Mouse (Mus musculus): ENCODE data around the gene Smg1. TPM values are rescaled to one million over a fixed set of nuclear protein-coding genes. Genes with fewer than 3 reads are reported as not detected.

Smg1 gene
- polyA plus RNA-seq, 1 experiment from 2014 or later = 17.0 TPM

- Histone ChIP-seq H3K4me3 (peak within 1 kb of the TSS; percentile 83), H3K4me1 (replicated peaks) (peaks cover 51% of the 10 kb centered on the region), H3K9ac (peak within 1 kb of the TSS; percentile 94), H3K27ac (replicated peaks) (peak within 1 kb of the TSS; percentile 87), H3K36me3 (peaks cover 70% of the 10 kb centered on the region), H3K27me3 (no peaks in the 10 kb centered on the region), H3K4me2 (peak within 1 kb of the TSS; percentile 99), H3K9me3 (no peaks in the 10 kb centered on the region)
- ATAC-seq (ENCODE audit: low read depth) = peak; percentile 80
- under 1% methylated on average over 40 of the region's 40 CpGs for WGBS
Observed at GRCm38 (mm10) chr7:118115877-118116568, 127.4 kb downstream of the Smg1 start, which contains the start of gene Rps15a. Rps15a (minus strand) TSS chr7:118116188.

DNA sequence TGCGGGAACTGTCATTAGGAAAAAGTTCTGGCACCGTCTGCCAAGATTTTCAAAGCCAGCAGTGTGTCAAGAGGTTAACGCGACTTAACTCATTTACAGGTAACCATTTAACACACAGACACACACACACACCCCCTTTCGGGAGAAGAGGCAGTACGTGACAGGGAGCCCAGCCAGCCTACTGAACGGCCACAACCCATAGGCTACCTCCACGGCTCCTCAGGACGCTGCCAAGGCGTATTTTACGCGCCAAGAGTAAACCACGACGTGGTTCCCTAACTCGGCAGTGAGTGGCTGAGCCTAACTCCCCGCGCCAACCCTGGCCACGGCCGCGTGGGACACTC is 128.0 kb downstream of the Smg1 start:
- H3K9me3 ChIP-seq = no peaks in the 10 kb centered on the region
- peaks cover 70% of the 10 kb centered on the region for H3K36me3 ChIP-seq
- no peaks in the 10 kb centered on the region for H3K27me3 ChIP-seq
- peak overlapping the region; percentile 83 for H3K4me3 ChIP-seq
- H3K27ac ChIP-seq (replicated peaks) = peak overlapping the region; percentile 84
- WGBS = under 1% methylated on average over 20 of the region's 20 CpGs
- ATAC-seq (ENCODE audit: low read depth) = peak; percentile 58
- peak overlapping the region; percentile 94 for H3K9ac ChIP-seq
- peak overlapping the region; percentile 99 for H3K4me2 ChIP-seq
- H3K4me1 ChIP-seq (replicated peaks) = peaks cover 56% of the 10 kb centered on the region

- 70% methylated on average over 5 of the region's 5 CpGs for WGBS
- H3K27ac ChIP-seq (replicated peaks) = no peak overlapping the region
- H3K4me1 ChIP-seq (replicated peaks) = peaks cover 61% of the 10 kb centered on the region
- H3K4me2 ChIP-seq = peak overlapping the region; percentile 99
- no peaks in the 10 kb centered on the region for H3K9me3 ChIP-seq
- H3K27me3 ChIP-seq = no peaks in the 10 kb centered on the region
- ATAC-seq (ENCODE audit: low read depth) = no peak
- peaks cover 70% of the 10 kb centered on the region for H3K36me3 ChIP-seq
- H3K4me3 ChIP-seq = peak overlapping the region; percentile 83
- H3K9ac ChIP-seq = peak overlapping the region; percentile 94
Observed at GRCm38 (mm10) chr7:118113541-118114297, 129.8 kb downstream of the Smg1 start.

GRCm38 (mm10) chr7:118111128-118111527 is 132.3 kb downstream of the Smg1 start:
- 84% methylated on average over 3 of the region's 3 CpGs for WGBS
- ATAC-seq (ENCODE audit: low read depth) = no peak
- peaks cover 53% of the 10 kb centered on the region for H3K4me1 ChIP-seq (replicated peaks)

GRCm38 (mm10) chr7:118107671-118108070 is 135.8 kb downstream of the Smg1 start:
- no peaks in the 10 kb centered on the region for H3K9me3 ChIP-seq
- H3K4me2 ChIP-seq = no peak overlapping the region
- H3K36me3 ChIP-seq = peaks cover 84% of the 10 kb centered on the region
- ATAC-seq (ENCODE audit: low read depth) = no peak
- no peak overlapping the region for H3K4me3 ChIP-seq
- H3K27me3 ChIP-seq = no peaks in the 10 kb centered on the region
- peaks cover 26% of the 10 kb centered on the region for H3K4me1 ChIP-seq (replicated peaks)
- 60% methylated on average over 1 of the region's 1 CpGs for WGBS
- no peak overlapping the region for H3K27ac ChIP-seq (replicated peaks)
- no peak overlapping the region for H3K9ac ChIP-seq

More at GRCm38 (mm10) chr7:118111128-118111527, 132.3 kb downstream of the Smg1 start:
- Histone ChIP-seq H3K27ac (replicated peaks) (no peak overlapping the region), H3K9ac (no peak overlapping the region), H3K36me3 (peaks cover 86% of the 10 kb centered on the region), H3K4me2 (peak overlapping the region; percentile 99), H3K9me3 (no peaks in the 10 kb centered on the region), H3K4me3 (peak overlapping the region; percentile 2; the same call in 1 of the 2 replicates), H3K27me3 (no peaks in the 10 kb centered on the region)

- peaks cover 53% of the 10 kb centered on the region for H3K36me3 ChIP-seq
- H3K4me2 ChIP-seq = no peak overlapping the region
- 79% methylated on average over 5 of the region's 5 CpGs for WGBS
- no peak overlapping the region for H3K4me3 ChIP-seq
- H3K9me3 ChIP-seq = no peaks in the 10 kb centered on the region
- no peaks in the 10 kb centered on the region for H3K27me3 ChIP-seq
- ATAC-seq (ENCODE audit: low read depth) = no peak
- no peak overlapping the region for H3K27ac ChIP-seq (replicated peaks)
- H3K9ac ChIP-seq = no peak overlapping the region
- no peaks in the 10 kb centered on the region for H3K4me1 ChIP-seq (replicated peaks)
Observed at GRCm38 (mm10) chr7:118104458-118105052, 138.9 kb downstream of the Smg1 start.

DNA sequence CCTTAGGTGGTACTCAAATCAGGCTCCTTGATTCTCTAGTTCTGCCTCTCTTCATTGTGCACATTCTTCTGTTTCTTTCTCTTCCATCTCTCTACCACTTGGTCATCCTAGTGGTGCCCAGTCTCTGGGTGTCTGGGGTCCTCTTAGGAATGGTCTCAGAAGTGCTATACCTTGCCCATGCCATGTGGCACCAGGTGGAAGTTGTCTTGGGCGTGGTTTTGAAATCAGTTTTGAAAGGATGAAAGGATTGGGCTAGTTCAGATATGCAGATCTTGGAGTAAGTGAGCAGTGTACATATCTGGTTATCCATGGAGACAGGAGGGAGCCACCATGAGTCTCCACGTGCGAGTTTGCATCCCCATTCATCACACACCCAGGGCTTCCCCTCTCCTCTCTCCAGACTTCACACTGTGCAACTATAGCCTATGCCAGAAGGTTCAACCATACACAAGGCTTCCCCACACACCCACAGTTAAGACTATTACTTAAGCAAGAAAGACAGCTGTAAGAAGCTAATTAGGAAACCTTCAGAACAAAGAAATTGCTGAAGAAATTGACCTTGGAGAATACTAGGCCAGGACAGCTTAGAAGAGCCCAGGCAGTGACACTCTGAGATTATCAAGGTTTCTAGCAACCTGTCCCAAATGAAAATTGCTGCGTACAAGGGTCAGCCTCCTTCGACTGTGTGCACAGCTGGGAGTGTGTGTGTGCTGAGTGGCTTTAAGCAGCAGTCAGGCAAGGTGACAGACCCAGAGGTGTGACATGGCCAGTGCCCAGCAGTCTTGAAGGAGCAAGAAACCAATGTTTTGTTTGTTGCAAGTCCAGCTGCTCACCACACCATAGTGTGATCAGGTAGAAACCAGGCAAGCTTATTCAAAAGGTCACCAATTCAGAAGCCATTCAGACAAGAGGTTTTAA is 139.7 kb downstream of the Smg1 start:
- Histone ChIP-seq H3K9me3 (no peaks in the 10 kb centered on the region), H3K9ac (no peak overlapping the region), H3K4me3 (no peak overlapping the region), H3K27me3 (no peaks in the 10 kb centered on the region), H3K36me3 (peaks cover 45% of the 10 kb centered on the region), H3K4me1 (replicated peaks) (no peaks in the 10 kb centered on the region), H3K4me2 (no peak overlapping the region), H3K27ac (replicated peaks) (no peak overlapping the region)
- ATAC-seq (ENCODE audit: low read depth) = no peak
- 42% methylated on average over 5 of the region's 5 CpGs for WGBS

GRCm38 (mm10) chr7:118102678-118103461 is 140.6 kb downstream of the Smg1 start:
- no peak overlapping the region for H3K9ac ChIP-seq
- ATAC-seq (ENCODE audit: low read depth) = peak; percentile 48
- H3K4me3 ChIP-seq = no peak overlapping the region
- peaks cover 36% of the 10 kb centered on the region for H3K36me3 ChIP-seq
- WGBS = 46% methylated on average over 4 of the region's 4 CpGs
- no peaks in the 10 kb centered on the region for H3K9me3 ChIP-seq
- H3K27me3 ChIP-seq = no peaks in the 10 kb centered on the region
- no peak overlapping the region for H3K27ac ChIP-seq (replicated peaks)
- no peaks in the 10 kb centered on the region for H3K4me1 ChIP-seq (replicated peaks)
- H3K4me2 ChIP-seq = no peak overlapping the region

DNA sequence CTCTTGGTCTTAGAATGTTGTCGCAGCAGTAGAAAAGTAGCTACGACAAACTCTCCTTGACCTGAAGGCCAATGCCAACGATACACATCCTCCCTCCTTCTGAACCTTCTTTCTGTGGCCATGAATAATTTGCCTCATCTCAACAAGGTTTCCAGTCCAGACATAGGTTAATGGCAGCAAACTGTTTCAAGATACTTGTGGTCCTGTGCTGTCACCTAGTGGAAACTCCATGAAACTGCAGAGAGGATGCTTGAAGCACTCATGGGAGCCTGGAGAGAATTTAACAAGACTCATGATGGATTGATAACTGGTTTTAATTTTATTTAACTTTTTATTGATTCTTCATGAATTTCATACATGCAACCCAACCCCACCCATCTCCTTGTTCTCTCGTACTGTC is 141.2 kb downstream of the Smg1 start:
- peaks cover 30% of the 10 kb centered on the region for H3K36me3 ChIP-seq
- H3K4me2 ChIP-seq = no peak overlapping the region
- H3K27ac ChIP-seq (replicated peaks) = no peak overlapping the region
- no peaks in the 10 kb centered on the region for H3K4me1 ChIP-seq (replicated peaks)
- H3K27me3 ChIP-seq = no peaks in the 10 kb centered on the region
- peak; percentile 13; the same call in 1 of the 2 replicates for ATAC-seq (ENCODE audit: low read depth)
- no peak overlapping the region for H3K9ac ChIP-seq
- H3K4me3 ChIP-seq = no peak overlapping the region
- no peaks in the 10 kb centered on the region for H3K9me3 ChIP-seq
- 42% methylated on average over 4 of the region's 4 CpGs for WGBS

GRCm38 (mm10) chr7:118097615-118098014 is 145.9 kb downstream of the Smg1 start:
- no peaks in the 10 kb centered on the region for H3K9me3 ChIP-seq
- no peak overlapping the region for H3K27ac ChIP-seq (replicated peaks)
- no peak for ATAC-seq (ENCODE audit: low read depth)
- H3K9ac ChIP-seq = no peak overlapping the region
- WGBS = 82% methylated on average over 7 of the region's 7 CpGs
- H3K27me3 ChIP-seq = no peaks in the 10 kb centered on the region
- H3K4me2 ChIP-seq = no peak overlapping the region
- no peaks in the 10 kb centered on the region for H3K36me3 ChIP-seq
- H3K4me3 ChIP-seq = no peak overlapping the region
- H3K4me1 ChIP-seq (replicated peaks) = no peaks in the 10 kb centered on the region
